Mouse (Mus musculus) induced T-regulatory cell, adult 2 months (primary cell): Measurements from ENCODE around the gene Nxpe4.
"Not testable (repeated sequence)": the region's sequence is repeated elsewhere in the genome, so short reads cannot be mapped to it uniquely, and the experiment has no call there.

Source experiments
- DNase-seq: peaks from one replicate; pipeline ENCODE4 v3.0.0-alpha.2; 2012; ENCODE audit warnings: low read depth

The Nxpe4 gene

DNA sequence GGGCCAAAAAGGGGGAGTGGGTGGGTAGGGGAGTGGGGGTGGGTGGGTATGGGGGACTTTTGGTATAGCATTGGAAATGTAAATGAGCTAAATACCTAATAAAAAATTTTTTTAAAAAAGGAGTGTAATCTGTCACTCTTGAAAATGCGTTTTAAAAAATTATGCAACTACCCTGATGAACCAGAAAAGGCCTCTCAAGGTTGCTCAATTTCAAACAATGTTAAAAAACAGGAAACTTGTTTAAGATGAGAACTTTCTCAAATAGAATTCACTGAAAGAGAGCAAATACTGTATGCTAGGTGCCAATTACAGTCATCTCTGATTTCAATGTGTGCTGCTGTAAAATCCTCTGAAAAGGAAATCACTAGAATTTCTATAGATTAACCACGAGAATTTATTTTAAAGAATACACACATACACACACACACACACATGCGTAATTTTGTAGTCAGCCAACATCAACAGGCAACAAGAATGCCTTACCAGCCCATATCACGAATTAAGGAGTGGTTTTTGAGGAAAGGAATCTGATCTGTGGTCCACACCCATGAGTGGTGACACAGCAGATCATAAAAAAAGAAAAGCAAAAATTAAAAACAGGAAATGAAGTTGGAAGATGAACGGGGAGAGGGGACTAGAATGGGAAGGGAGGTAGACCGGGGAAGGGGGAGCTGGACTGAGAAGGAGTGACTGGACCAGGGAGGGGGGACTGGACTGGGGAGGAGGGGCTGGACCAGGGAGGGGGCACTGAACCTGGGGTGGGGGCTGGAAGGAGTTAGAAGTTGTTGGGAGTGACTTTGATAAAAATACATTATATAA, 248.6 kb downstream of the Nxpe4 start:
- DNase-seq: no peak

DNA sequence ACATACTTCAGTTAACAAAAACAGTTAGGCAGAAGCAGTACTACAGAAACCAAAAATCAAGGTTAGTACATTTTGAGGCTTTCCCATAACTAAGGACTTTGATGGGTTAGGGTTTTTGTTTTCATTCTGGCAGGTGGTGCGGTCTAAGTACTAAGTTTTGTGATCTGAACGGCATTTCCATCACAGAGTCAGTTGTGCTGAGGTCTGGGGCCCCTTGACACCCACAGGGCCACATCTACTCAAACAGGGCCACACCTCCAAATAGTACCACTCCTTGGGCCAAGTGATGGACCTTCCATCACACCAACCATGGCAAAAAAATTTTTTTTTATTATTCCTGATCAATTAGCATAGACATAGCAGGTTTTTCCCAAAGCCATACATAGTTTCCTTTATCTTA, 251.8 kb downstream of the Nxpe4 start:
- DNase-seq: no peak

DNA sequence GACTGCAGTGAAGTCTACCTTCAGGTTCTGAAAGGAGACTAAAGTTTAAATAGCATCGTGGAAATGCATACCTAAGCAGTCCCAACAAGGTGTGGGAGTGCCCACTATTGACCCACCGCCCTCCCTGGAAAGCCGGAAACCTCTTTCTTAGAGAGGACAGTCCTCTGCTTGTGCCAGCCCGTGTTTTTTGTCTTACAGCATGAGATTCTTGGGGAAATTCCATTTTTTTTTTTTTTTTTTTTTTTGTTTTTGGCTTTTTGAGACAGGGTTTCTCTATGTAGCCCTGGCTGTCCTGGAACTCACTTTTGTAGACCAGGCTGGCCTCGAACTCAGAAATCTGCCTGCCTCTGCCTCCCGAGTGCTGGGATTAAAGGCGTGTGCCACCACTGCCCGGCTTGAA, 255.5 kb downstream of the Nxpe4 start:
- not testable (repeated sequence) for DNase-seq

DNA sequence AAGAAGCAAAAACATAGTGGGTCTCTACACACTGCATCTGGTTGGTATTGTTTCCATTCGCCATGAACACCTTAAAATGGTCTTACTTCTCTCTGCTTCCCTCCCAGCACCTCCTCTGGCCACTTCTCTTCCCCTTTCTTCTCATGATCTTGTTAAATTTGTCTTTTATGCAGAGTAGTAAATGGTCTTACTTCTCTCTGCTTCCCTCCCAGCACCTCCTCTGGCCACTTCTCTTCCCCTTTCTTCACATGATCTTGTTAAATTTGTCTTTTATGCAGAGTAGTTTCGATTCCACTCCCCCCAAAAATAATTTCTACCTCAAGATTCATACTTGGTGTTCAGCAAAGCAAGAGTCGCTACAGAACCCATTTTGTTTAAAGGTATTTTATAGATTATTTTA, 256.2 kb downstream of the Nxpe4 start:
- DNase-seq: no peak

DNA sequence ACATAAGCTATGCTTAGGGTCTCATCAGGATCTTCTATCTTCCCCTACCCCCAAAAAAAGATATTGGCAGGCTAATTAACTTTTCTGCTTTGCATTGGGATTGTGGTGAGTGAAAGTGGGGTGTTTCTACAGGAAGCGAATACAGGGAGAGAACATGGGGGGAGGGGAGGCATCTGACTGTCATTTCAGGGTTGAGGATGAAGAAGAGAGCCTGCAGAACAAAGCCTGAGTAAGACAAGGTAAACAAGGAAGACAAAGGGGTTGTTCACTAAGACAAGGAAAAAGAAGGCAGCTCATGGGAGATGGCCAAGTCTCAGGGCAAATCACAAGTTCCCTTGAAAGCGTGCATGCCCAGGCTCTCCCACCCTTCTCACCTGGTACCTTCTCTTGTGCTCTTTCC, 256.6 kb downstream of the Nxpe4 start:
- no peak for DNase-seq

DNA sequence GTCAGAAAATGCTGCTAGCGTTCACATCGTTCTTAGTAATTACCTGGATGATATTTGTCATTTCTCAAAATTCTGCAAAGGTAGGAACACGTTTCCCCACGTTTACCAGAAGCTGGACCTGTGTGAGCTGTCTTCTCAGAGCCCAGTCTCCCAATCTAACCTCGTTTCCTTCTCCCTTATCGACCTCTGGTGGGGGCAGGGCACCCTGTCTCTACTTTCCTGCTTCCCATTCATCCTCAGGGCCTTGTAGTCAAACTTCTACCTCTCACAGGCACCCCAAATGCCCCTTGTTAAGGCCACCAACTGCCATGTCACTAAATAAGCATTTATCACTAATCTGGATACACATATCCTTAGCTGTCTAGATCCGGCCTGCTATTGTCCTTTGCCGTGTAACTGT, 257.0 kb downstream of the Nxpe4 start:
- DNase-seq: no peak

DNA sequence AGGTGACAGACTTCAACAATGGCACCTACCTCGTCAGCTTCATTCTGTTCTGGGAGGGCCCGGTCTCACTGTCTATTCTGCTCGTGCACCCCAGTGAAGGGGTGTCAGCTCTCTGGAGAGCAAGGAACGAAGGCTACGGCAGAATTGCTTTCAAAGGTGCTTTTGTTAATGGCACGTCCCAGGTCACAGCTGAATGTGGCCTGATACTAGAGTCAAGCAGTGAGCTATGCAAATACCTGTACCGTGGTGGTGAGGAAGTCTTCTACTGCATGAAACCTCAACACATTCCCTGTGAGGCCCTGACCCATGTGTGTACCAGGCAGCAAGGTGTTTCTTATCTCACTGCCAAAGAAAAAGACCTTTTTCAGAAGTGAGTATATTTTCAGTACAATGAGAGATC, 258.6 kb downstream of the Nxpe4 start:
- DNase-seq: no peak

DNA sequence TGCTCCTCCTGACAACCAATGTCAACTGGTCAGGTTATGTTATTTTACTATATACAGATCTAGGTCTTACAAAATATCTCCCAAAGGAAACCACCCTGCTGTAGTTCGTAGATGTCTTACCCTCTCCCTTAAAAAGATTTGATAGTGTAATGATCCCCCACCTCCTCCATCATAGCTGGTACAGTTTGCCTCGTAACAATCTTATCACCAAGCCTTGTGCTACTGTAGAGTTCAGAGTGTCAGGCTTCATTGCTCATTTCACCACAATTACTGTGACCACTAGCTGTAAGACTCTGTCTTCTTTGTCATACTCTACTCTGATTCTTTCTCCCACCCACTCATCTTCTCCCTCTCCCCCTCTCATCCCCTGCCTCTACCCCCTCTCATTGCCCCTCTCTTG, 259.2 kb downstream of the Nxpe4 start:
- DNase-seq: no peak

DNA sequence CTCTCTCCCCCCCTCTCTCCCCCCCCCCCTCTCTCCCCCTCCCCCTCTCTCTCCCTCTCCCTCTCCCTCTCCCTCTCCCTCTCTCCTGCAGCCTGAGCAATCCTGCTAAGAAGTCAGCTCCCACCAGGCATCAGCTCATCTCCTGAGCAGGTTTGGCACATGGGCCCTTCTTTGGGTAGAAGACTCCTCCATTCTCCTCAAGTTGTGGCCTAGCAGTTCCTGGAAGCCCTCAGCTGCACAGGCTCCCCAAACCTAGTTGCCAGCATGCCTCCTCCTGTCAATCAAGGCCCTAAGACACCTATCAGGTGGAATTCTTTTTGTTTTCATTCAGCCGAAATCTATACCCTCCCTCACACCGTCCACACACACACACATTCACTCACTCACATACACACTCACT, 259.7 kb downstream of the Nxpe4 start:
- no peak for DNase-seq

DNA sequence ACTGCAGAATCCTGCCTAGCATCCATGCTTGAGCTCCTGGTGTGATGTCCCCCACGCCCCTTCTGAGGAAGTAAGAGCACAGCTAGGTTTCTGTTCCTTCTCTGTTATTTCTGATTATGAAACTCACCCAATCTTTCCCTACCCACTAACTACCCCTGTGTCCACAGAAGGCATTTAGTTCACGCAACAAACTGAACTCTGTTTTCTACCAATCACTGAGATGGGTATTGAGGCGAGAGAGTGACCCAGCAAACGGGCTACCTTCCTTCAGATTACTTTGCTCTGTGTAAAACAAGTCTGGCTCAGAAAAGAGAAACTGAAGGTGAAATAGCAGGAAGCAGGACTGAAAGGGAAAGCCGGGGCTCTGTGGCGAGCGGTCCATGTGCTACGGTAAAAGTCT, 260.6 kb downstream of the Nxpe4 start:
- DNase-seq: peak; percentile 34

DNA sequence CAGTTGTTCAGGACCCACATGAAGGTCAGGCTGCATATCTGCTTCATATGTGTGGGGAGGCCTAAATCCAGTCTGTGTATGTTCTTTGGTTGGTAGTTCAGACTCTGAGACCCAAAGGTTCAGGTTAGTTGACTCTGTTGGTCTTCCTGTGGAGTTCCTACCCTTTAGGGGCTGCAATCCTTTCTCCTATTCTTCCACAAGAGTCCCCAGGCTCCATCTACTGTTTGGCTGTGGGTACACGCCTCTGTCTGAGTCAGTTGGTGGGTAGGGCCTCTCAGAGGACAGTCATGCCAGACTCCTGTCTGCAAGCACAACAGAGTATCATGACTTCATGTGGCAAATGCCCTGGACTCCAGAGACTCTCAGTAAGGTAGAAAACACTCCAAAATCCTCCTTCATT, 261.4 kb downstream of the Nxpe4 start:
- DNase-seq: no peak

DNA sequence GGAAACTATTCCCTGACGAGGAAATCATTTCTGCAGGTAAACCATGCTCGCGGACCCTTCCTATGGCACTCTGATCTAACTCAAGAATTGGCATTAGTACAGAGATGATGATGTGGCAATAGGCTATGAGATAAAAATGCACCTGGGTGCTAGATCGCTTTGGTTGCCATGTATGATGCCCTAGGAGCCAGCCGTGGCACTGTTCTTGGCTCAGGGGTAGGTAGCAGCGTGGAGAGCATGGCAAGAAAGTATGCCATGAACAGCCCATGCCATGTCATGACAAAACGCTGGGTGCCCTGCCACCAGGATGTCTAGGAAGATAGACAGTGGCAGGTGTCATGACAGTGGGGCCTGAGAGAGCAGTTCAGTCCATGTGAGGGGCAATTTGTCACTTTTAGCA, 265.4 kb downstream of the Nxpe4 start:
- DNase-seq: no peak

DNA sequence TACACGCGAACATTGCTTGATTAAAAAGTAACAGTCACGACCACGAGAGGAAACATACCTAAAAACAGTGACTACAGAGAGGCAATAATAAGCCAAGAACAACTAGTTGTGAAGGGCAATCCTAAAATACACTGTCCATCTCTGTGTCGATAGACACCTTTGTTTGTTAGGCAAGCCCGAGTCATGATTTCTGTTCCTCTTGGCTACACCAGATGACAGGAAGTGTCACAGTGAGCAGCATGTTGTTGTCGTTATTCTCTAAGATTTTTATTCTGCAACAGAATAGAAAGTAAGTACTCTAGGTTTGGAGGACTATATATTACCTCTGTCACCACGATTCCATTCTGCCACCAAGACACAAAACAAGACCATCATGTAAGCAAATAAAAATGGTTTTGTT, 270.6 kb downstream of the Nxpe4 start:
- no peak for DNase-seq

DNA sequence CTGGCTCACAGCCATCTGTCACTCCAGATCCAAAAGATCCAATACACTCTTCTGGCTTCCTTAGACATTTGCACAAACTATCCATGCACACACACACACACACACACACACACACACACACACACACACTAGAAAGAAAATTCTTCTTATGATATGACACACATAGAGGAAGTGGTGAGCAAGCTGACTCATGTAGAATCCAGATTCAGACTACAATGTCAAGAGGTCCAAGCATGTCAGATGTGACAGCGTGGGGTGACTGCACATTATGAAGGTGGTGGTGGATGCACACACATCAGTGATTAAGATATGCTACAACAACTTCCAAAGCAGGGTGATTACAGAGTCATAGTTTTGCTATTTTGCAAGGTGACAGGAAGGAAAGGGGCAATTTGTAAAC, 282.1 kb downstream of the Nxpe4 start:
- DNase-seq: peak; percentile 35

DNA sequence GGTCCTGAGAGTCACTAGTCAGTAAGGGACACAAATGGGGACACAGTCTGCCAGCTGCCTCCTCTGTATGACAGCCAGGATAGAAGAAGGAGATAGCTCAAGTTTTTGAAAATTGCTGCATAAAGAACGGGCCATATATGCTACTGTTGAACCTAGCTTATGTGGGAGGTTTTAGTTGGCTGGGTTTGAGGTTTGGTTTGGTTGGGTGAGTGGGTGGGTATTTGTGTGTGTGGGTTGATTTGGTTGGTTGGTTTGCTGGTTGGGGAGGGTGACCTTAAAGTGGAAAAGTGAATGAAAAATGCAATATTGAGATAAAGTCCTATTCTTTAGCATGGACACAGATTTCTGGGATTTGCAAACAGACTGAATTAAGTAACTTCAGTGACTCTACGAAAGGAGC, 283.0 kb downstream of the Nxpe4 start:
- DNase-seq: no peak

DNA sequence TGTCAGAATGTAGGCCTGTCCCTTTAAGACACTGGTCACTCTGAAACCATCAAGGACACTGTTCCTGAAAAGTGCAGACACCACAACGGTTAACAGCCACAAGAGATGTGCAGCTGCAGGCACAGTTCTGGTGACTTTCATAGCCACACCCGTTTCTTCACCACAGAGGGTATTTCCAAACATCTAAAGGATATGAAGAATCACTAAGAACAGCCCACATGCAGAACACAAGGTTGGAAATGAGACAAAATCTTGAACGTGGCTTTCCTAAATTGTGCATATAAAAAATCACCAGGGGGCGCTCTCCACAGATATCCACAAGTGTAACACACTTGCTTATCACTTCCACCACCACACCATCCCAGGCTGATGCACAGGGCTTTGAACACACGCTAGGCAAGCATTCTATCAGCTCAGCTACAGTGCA, 286.0 kb downstream of the Nxpe4 start:
- peak; percentile 80 for DNase-seq
